Mouse (Mus musculus) heart, adult 2 months (tissue): ENCODE results near the gene Pdpr.

ENCODE experiments used
- CTCF ChIP-seq: fragments of 200-600 bp; IDR thresholded peaks from 2 replicates; pipeline ENCODE4 v1.8.1; 2022; ENCODE audit warnings: antibody characterized with exemption, mild to moderate bottlenecking, moderate library complexity
- EP300 ChIP-seq: fragments of 200-500 bp; IDR thresholded peaks from 2 replicates; pipeline ENCODE4 v1.6.1; 2011; ENCODE audit warnings: low read depth, low read length, control low read depth; ENCODE audit not compliant: insufficient read depth
- POLR2A ChIP-seq: fragments of 200-500 bp; IDR thresholded peaks from 2 replicates; pipeline ENCODE4 v1.6.1; 2011; ENCODE audit warnings: mild to moderate bottlenecking, low read depth, low read length, control low read depth; ENCODE audit not compliant: insufficient read depth

GRCm38 (mm10) chr8:111067439-111067838, 27.0 kb upstream of the Pdpr start:
- TF ChIP-seq CTCF (no peak), POLR2A (no peak), EP300 (no peak)
